Mouse (Mus musculus) stomach, postnatal 0 days (tissue): ENCODE results near the gene Fbxl7.
"Not testable (repeated sequence)": the region's sequence is repeated elsewhere in the genome, so short reads cannot be mapped to it uniquely, and the experiment has no call there.

Source experiments
- CTCF ChIP-seq: IDR thresholded peaks from 2 replicates; pipeline ENCODE4 v1.5.1; 2016; ENCODE audit warnings: antibody characterized with exemption, low read depth, mild to moderate bottlenecking, moderate library complexity
- EP300 ChIP-seq: optimal IDR thresholded peaks from 2 replicates; pipeline ENCODE3; 2016; ENCODE audit warnings: antibody characterized with exemption

DNA sequence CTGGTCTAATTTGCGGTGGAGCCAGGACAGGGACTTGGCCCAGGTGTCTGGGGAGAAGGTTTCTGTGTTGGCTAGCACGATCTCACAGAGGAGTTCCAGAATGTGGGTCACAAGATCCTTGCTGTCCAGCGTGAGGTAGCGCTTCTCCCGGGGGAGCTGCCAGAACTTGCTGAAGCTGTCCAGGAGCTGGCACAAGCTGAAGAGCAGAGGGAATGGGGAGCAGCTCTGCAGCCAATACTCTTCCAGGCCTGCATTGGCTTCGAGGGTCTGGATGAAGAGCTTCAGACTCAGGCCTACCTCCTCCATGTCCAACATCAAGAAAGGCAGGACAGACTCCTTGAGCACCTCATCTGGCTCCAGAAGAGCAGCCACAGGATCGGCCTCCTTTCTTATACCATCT, 166.0 kb downstream of the Fbxl7 start:
- TF ChIP-seq CTCF, EP300: not testable (repeated sequence)
